Mouse (Mus musculus): ENCODE data around the gene Osbpl5. TPM values are rescaled to one million over a fixed set of nuclear protein-coding genes. Genes with fewer than 3 reads are reported as not detected.
"Not testable (repeated sequence)": the region's sequence is repeated elsewhere in the genome, so short reads cannot be mapped to it uniquely, and the experiment has no call there.

Gene Osbpl5
- total RNA-seq, 2 experiments from 2014 or later, result 2.6 to 4.3 TPM

GRCm38 (mm10) chr7:143666427-143667311, 90.1 kb downstream of the Osbpl5 start:
- peak; percentile 52 for ATAC-seq (replicated peaks; ENCODE audit: low FRiP score, low TSS enrichment, poor library complexity, severe bottlenecking)

GRCm38 (mm10) chr7:143663470-143663869, 93.3 kb downstream of the Osbpl5 start:
- no peak for ATAC-seq (replicated peaks; ENCODE audit: low FRiP score, low TSS enrichment, poor library complexity, severe bottlenecking)

GRCm38 (mm10) chr7:143660797-143661196, 96.0 kb downstream of the Osbpl5 start:
- ATAC-seq (replicated peaks; ENCODE audit: low FRiP score, low TSS enrichment, poor library complexity, severe bottlenecking), result no peak

GRCm38 (mm10) chr7:143649769-143650346, 106.9 kb downstream of the Osbpl5 start:
- not testable (repeated sequence) for ATAC-seq (replicated peaks; ENCODE audit: low FRiP score, low TSS enrichment, poor library complexity, severe bottlenecking)

- peak; percentile 100 for ATAC-seq (replicated peaks; ENCODE audit: low FRiP score, low TSS enrichment, poor library complexity, severe bottlenecking)
These were observed 107.6 kb downstream of the Osbpl5 start, which contains the start of gene Tnfrsf22 for GRCm38 (mm10) chr7:143649034-143649768. Tnfrsf22 (minus strand) TSS chr7:143649661.

- ATAC-seq (replicated peaks; ENCODE audit: low FRiP score, low TSS enrichment, poor library complexity, severe bottlenecking), result not testable (repeated sequence)
These were observed 112.8 kb downstream of the Osbpl5 start for GRCm38 (mm10) chr7:143643949-143644348.

Other genes with a start within 250 kb of the Osbpl5 start
- gene Nap1l4, start 207.9 kb downstream of the Osbpl5 start, total RNA-seq (2014; fragmentation: Nextera tagmentation), result 130 and 169 TPM in 2 replicates
- 222 and 257 TPM in 2 replicates for gene Nap1l4, start 207.9 kb downstream of the Osbpl5 start, total RNA-seq (2017)
- gene Cars, start 156.9 kb downstream of the Osbpl5 start, total RNA-seq (2014; fragmentation: Nextera tagmentation), result 83.0 and 151 TPM in 2 replicates
- gene Cars, start 156.9 kb downstream of the Osbpl5 start, total RNA-seq (2017), result 82.1 and 85.1 TPM in 2 replicates
- 1.1 and 1.4 TPM in 2 replicates for gene Tnfrsf26, start 128.3 kb downstream of the Osbpl5 start, total RNA-seq (2014; fragmentation: Nextera tagmentation)
- gene Tnfrsf26, start 128.3 kb downstream of the Osbpl5 start, total RNA-seq (2017), result 0.42 and 1.1 TPM in 2 replicates
- 3.0 and 6.0 TPM in 2 replicates for gene Tnfrsf22, start 107.3 kb downstream of the Osbpl5 start, total RNA-seq (2014; fragmentation: Nextera tagmentation)
- 0.08 and 2.7 TPM in 2 replicates for gene Tnfrsf22, start 107.3 kb downstream of the Osbpl5 start, total RNA-seq (2017)
- gene Tnfrsf23, start 71.1 kb downstream of the Osbpl5 start, total RNA-seq (2014; fragmentation: Nextera tagmentation), result not detected in 2 replicates
- 0.80 TPM in 1 of 2 replicates, not detected in the other for gene Tnfrsf23, start 71.1 kb downstream of the Osbpl5 start, total RNA-seq (2017)
- not detected in 2 replicates for gene Mrgprg, start 10.0 kb upstream of the Osbpl5 start, total RNA-seq (2014; fragmentation: Nextera tagmentation)
- gene Mrgprg, start 10.0 kb upstream of the Osbpl5 start, total RNA-seq (2017), result not detected in 2 replicates
- gene Mrgpre, start 27.5 kb upstream of the Osbpl5 start, total RNA-seq (2014; fragmentation: Nextera tagmentation), result 0.37 TPM in 1 of 2 replicates, not detected in the other
- 0.19 and 0.27 TPM in 2 replicates for gene Mrgpre, start 27.5 kb upstream of the Osbpl5 start, total RNA-seq (2017)
- 9.1 and 11.3 TPM in 2 replicates for gene Nadsyn1, start 65.9 kb upstream of the Osbpl5 start, total RNA-seq (2014; fragmentation: Nextera tagmentation)
- 8.0 and 31.7 TPM in 2 replicates for gene Nadsyn1, start 65.9 kb upstream of the Osbpl5 start, total RNA-seq (2017)
- 26.0 and 42.8 TPM in 2 replicates for gene Dhcr7, start 66.2 kb upstream of the Osbpl5 start, total RNA-seq (2014; fragmentation: Nextera tagmentation)
- 6.2 and 9.4 TPM in 2 replicates for gene Dhcr7, start 66.2 kb upstream of the Osbpl5 start, total RNA-seq (2017)
- gene Gm498, start 109.9 kb upstream of the Osbpl5 start, total RNA-seq (2014; fragmentation: Nextera tagmentation), result not detected in 2 replicates
- not detected in 2 replicates for gene Gm498, start 109.9 kb upstream of the Osbpl5 start, total RNA-seq (2017)
- gene Shank2, start 244.9 kb upstream of the Osbpl5 start, total RNA-seq (2014; fragmentation: Nextera tagmentation), result not detected in 2 replicates
- gene Shank2, start 244.9 kb upstream of the Osbpl5 start, total RNA-seq (2017), result not detected in 2 replicates

Measured in megakaryocyte-erythroid progenitor cell, adult 5-6 weeks (primary cell).